Mouse (Mus musculus) urinary bladder, adult 2 months (tissue): Measurements from ENCODE around the gene Lonrf2. TPM values are rescaled to one million over a fixed set of nuclear protein-coding genes. Genes with fewer than 3 reads are reported as not detected.

Experiments used
- DNase-seq: peaks from one replicate; pipeline ENCODE4 v3.0.0; 2022; ENCODE audit warnings: low spot score
- polyA plus RNA-seq: library from polyadenylated mRNA; depleted of rRNA; stranded (reverse); fragments of >200 nt; gene quantifications from 2 replicates; pipeline ENCODE4 v1.2.3, GENCODE M21; 2012

The Lonrf2 gene
- polyA plus RNA-seq, 1 experiment = 5.9 TPM

DNA sequence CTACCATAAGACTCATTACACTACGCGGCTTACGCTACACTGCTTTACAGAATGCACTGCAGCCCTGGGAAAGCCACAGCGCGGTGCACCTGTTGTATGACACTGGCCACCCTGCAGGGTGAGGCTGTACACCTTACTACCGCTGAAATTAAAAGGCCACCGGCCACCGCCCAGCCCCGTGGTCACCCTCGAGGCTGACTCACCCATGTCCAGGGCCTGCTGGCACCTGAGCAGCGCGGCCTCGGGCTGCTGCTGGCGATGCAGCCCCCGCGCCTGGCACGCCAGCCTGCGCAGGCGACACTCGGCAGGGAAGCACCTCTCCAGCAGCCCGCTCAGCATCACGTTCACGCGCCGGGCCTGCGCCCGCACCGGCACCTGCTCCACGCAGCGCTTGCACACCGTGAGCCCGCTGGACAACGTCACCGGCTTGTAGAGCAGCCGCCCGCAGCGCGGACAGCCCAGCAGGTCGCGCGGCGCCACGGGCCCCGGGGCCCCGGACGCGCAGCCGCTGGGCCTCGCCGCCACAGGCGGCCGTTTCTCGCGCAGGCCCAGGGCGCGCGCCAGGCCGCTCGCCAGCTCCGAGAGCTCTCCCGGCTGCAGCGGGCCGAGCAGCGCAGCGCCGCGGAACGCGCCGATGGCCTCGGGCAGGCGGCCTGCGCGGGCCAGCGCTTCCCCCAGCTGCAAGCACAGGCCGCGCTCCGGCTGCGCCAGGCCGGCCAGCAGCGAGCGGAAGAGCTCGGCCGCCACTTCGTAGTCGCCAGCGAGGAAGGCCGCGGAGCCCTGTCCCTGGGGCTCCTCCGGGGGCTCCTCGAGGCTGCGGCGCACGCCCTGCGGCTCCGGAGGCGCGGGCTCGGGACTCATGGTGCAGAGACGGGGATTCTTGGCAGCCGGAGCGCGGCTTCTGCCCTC is 689 bp downstream of the Lonrf2 start:
- peak; percentile 33 for DNase-seq

- DNase-seq = no peak
Measured at GRCm38 (mm10) chr1:38834899-38835298, 1.6 kb downstream of the Lonrf2 start.

GRCm38 (mm10) chr1:38824926-38825325 is 11.6 kb downstream of the Lonrf2 start:
- DNase-seq = no peak

DNA sequence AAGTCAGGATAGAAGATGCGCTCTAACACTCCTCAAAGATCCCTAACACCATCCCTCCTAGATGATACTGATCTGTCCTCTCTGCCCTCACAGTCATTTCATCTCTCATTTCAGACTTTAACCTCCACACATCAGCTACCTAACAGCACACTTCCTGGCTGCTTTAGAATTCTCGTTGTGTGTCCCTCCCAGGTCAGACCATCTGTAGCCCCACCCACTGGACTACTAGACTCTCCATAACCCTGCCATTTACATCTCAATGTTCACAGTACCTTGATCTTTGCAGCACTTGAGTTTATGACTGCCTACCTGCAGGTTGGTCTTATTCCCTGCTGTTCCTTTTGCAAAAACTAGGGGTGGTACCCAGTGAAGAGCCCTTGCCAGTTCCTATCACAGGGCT is 12.7 kb downstream of the Lonrf2 start:
- no peak for DNase-seq

DNA sequence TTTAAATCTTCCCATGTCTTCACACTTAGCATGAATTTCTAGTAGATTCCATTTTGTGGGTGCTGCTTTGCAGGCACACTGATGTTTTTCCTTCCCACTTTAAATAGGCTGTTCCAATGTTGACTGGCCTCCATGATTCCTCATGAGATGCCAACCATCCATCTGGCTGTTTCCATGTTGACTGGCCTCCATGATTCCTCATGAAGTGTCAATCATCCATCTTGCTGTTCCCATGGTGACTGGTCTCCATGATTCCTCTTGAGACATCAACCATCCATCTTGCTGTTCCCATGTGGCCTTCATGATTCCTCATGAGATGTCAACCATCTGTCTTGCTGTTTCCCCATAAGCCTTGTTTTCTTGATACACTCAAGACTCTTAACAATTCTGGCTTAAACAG is 16.8 kb downstream of the Lonrf2 start:
- no peak for DNase-seq

- DNase-seq = no peak
Measured at GRCm38 (mm10) chr1:38817671-38818070, 18.8 kb downstream of the Lonrf2 start.

DNA sequence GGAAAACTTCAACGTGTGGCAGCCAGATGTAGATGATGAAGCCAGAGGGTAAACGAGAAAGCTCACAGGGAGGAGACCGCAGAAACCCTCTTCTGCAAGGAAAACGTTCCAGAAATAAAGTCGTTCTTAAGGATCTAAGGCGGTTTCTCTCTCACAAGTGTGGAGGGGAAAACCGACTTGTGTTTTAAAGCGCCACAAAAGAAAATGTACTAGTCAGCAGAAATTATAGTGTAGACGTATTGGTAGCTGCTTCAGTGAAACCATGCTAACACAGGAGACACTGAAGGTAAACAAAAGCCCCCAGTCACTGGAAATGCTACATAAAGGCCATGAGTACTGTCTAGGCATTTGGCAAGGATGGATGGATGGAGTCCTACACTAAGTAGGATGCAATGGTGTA is 19.2 kb downstream of the Lonrf2 start:
- no peak for DNase-seq

DNA sequence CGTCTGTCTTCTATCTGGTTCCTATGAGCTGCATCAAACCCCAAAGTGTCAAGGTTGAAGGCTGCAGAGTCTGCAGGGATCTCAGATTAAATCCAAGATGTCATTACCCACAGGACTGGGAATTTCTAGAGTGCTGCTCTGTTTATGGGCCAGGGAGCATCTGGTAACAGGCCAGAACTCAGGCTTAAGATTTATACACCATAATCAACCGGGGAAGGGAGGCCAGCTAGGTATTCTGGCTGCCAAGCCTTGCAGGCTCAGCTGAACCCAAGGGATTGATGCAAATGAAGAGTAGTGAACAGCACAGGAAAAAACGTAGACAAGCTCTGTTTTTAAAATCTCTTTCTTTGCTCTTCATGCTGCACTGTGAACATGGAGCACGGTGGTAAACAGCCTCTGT is 20.2 kb downstream of the Lonrf2 start:
- DNase-seq = no peak

- DNase-seq = no peak
Measured at GRCm38 (mm10) chr1:38807121-38807520, 29.4 kb downstream of the Lonrf2 start.

GRCm38 (mm10) chr1:38800402-38800801 is 36.1 kb downstream of the Lonrf2 start:
- DNase-seq = no peak

DNA sequence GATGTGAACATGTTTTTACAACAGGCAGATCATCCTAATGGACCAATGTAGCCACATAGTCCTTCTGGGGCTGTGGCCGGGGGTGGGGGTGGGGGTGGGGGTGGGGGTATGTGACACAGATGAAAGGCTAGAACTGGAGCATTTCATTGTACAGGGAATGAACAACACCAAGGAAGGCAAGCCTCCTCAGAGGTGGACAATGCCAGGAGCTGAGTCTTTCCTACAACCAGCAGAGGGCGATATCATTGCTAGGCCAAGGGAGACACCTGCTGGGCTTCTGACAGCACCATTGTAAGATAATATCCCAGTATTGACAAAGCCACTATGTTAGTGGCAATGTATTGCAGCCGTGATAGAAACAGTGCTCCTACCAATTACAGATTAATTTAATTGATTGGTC is 37.2 kb downstream of the Lonrf2 start:
- no peak for DNase-seq

GRCm38 (mm10) chr1:38796936-38797335 is 39.6 kb downstream of the Lonrf2 start:
- no peak for DNase-seq

DNA sequence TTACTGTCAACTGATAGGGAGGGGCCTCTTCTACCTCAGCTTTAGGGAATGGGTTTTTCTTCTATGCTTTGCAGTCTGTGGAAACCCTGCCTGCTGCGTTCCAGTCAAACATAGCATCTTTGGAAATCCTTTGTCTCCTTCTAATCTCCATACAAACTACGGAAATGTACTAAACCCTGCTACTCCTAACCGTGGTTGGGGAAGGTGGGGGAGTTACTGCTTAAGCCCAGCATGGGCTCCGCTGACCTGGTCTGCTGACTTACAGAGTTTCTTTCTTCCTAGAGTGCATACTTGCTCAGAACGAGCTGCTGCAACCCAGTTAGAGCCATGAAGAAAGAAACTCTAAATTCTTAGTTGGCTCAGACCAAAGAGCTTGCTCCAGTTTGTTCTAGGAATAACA is 41.0 kb downstream of the Lonrf2 start:
- DNase-seq = no peak

- DNase-seq = no peak
Measured at GRCm38 (mm10) chr1:38791016-38791810, 45.3 kb downstream of the Lonrf2 start.

DNA sequence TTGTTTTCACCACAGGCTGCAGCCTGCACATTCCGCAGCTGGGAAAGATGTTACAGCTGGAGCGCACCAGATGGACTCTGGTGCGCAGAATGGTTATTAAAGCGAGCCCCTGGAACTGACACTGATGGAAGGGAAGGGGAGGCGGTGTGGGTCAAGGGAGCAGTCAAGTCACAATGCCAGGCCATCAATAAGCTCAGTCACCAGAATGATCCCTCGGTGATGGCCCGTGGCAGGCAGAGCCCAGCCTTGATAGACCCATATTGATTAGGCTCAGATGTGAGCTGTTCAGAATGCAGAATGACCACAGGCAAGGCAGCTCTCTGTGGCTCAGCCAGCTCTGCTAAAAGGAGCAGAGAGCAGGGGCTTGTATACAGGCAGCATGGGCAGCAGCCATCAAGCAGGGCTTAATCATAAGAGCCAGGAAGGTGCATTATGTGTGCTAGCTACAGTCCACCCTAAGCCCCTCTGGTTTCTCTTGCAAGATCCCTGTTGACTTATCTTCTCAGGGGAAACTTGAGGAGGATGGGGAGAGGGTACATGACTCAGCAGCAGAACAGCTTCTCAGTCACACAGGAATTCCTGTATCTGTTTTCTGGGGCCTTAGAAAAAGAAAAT is 46.4 kb downstream of the Lonrf2 start:
- DNase-seq = no peak

DNA sequence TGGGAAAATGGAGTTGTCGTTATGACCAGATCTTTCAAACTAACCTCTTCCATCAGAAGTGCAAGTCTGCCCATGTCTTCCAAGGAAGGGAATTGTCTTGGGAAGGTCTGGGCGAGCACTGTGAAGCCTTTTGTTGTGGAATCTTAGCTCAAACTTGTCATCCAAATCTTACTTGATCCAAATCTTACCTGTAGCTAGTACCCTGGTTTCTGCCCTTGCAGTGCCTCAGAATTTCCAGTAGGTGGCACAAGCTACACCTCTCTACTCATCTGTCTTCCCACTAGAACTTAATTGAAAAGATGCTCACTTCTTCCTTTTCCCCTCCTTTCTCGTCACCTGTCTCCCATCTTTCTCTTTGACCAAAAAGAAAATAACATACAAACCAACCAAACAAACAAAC is 47.6 kb downstream of the Lonrf2 start:
- DNase-seq = no peak

- no peak for DNase-seq
Measured at GRCm38 (mm10) chr1:38787443-38787842, 49.1 kb downstream of the Lonrf2 start.

DNA sequence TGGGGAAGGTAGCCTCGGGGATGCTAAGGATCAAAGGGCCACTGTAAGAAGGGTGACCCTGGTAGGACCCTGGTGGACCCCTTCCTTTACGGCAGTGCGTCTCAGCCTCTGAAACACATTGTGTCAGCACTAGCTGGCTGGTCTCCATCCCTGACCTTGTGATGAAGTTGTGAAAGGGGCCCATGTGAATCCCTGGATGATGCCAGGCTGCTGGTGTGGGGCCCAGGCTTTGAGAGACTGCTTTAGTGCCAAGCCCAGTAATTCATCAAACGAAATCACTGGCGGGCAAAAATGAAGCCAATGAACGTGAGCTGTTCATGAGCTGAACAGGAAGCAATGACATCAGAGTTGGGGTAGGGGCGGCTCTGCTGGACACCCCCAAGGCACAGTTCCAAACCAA is 50.2 kb downstream of the Lonrf2 start:
- DNase-seq = no peak

DNA sequence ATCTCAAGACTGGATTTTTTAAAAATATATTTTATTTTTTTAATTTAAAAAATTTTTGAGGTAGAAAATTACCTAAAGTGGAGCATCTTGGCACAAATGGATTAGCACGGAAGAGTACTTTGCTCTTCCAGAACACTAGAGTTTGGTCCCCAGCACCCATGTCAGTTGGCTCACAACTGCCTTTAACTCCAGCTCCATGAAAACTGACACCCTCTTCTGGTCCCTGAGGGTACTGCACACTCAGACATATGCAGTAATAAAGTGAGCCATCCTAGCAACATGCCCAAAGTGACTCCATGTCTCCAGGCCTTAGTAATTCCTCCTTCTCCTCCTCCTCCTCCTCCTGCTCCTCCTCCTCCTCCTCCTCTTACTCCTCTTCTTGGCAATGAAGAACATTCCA is 58.2 kb downstream of the Lonrf2 start:
- DNase-seq = no peak

GRCm38 (mm10) chr1:38777500-38777899 is 59.0 kb downstream of the Lonrf2 start:
- DNase-seq = no peak

DNA sequence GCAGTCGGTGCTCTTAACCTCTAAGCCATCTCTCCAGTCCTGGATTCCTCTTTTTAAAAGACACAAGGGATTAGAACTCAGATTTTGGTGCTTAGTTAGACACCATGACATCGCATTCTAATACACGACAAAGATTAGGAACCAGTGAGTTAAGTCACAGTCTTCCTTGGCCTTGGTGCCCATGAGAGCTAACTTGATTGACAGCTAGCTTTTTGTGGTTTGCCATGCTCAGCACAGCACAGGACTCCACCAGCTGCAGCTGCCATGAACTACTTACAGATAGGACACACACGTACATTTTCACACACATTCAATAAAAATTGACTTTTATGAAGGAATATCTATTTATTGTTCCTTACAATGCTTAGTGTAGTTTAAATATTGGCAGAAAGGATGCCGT is 60.8 kb downstream of the Lonrf2 start:
- no peak for DNase-seq

GRCm38 (mm10) chr1:38770676-38771075 is 65.8 kb downstream of the Lonrf2 start:
- DNase-seq = no peak

- no peak for DNase-seq
Measured at GRCm38 (mm10) chr1:38769920-38770319, 66.6 kb downstream of the Lonrf2 start.
